Mouse (Mus musculus) c-Kit-positive CD71-negative TER-119-negative erythroid progenitor cells, embryonic 14.5 days (primary cell): ENCODE results near the gene Rpl21.
"Not testable (repeated sequence)": the region's sequence is repeated elsewhere in the genome, so short reads cannot be mapped to it uniquely, and the experiment has no call there.

Source experiments
- DNase-seq: peaks from one replicate; pipeline ENCODE4 v3.0.0-alpha.2; 2013; ENCODE audit warnings: low read depth

Rpl21 gene

GRCm38 (mm10) chr5:146867946-146868314 lies 35.2 kb downstream of the Rpl21 start:
- DNase-seq = no peak

- no peak for DNase-seq
Measured at GRCm38 (mm10) chr5:146872981-146873631, 40.4 kb downstream of the Rpl21 start.

GRCm38 (mm10) chr5:146876024-146876423 lies 43.3 kb downstream of the Rpl21 start:
- no peak for DNase-seq

- DNase-seq = not testable (repeated sequence)
Measured at GRCm38 (mm10) chr5:146877882-146878281, 45.2 kb downstream of the Rpl21 start.

- no peak for DNase-seq
Measured at GRCm38 (mm10) chr5:146882261-146882660, 49.6 kb downstream of the Rpl21 start.

- DNase-seq = no peak
Measured at GRCm38 (mm10) chr5:146883053-146883452, 50.4 kb downstream of the Rpl21 start.

GRCm38 (mm10) chr5:146883486-146884272 lies 51.0 kb downstream of the Rpl21 start:
- DNase-seq = no peak
